Mouse (Mus musculus) thymus, adult 2 months (tissue): Measurements from ENCODE around the gene D930007J09Rik.

Experiments
- CTCF ChIP-seq: fragments of 200-500 bp; IDR thresholded peaks from 2 replicates; pipeline ENCODE4 v1.5.1; 2012; ENCODE audit warnings: mild to moderate bottlenecking, control low read depth, low read length, moderate library complexity, borderline replicate concordance; ENCODE audit not compliant: control insufficient read depth, poor library complexity, insufficient read depth; ENCODE audit errors: extremely low read depth
- POLR2A ChIP-seq: fragments of 200-500 bp; IDR thresholded peaks from 2 replicates; pipeline ENCODE4 v1.6.1; 2012; ENCODE audit warnings: mild to moderate bottlenecking, low read length, control low read depth, moderate library complexity; ENCODE audit not compliant: control insufficient read depth, poor library complexity, insufficient read depth; ENCODE audit errors: extremely low read depth

GRCm38 (mm10) chr13:32827951-32828350 lies 25.3 kb upstream of the D930007J09Rik start:
- TF ChIP-seq POLR2A (no peak), CTCF (no peak)
